Mouse (Mus musculus): ENCODE data around the gene Hspa12b.

DNA sequence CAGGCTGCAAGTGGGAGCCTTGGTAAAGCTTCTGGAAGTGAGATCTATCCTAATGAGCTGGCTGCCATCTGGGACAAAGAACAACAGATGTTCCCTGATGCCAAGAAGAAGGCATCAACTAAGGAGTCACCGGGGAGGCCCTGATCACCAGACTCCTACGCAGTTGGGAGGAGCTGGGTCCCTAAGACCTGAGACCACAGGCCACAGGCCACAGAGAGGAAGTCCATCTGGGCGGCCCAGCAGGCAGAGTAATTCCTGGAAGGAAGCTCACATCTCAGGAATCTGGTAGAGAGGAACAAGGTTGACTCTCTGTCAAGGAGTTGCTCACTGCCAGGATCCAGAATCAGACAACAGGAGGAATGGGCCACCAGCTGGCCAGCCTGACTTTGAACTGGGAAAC lies 2.9 kb upstream of the Hspa12b start:
- TF ChIP-seq CTCF (IDR thresholded peaks at IDR 0.05; ENCODE audit: control insufficient read depth, insufficient read depth, low read length) (no peak), POLR2A (IDR thresholded peaks at IDR 0.05; ENCODE audit: borderline replicate concordance, control insufficient read depth, low read depth, low read length) (no peak)

Data from bone marrow, adult 2 months (tissue).